Mouse (Mus musculus) lung, embryonic 14.5 days (tissue): ENCODE data around the gene Gad1. TPM values are rescaled to one million over a fixed set of nuclear protein-coding genes. Genes with fewer than 3 reads are reported as not detected.

ENCODE experiments used
- ATAC-seq: fragments of 200-750 bp; cut with Nextera tagmentation; 2 replicates; pipeline ENCODE4 v1.8.0; 2017; ENCODE audit warnings: mild to moderate bottlenecking, moderate TSS enrichment, moderate library complexity; ENCODE audit not compliant: insufficient read depth
- DNase-seq: peaks from one replicate; pipeline ENCODE4 v3.0.0-alpha.2; 2015
- H3K27ac ChIP-seq: fragments of 300-500 bp; sonication (generic); 2 replicates; pipeline ENCODE4 v1.5.1; 2014; ENCODE audit warnings: low read depth, mild to moderate bottlenecking, moderate library complexity
- H3K27me3 ChIP-seq: fragments of 300-500 bp; sonication (generic); 2 replicates; pipeline ENCODE4 v1.6.1; 2014; ENCODE audit warnings: low read length, control low read depth; ENCODE audit not compliant: insufficient read depth
- H3K36me3 ChIP-seq: fragments of 300-500 bp; sonication (generic); 2 replicates; pipeline ENCODE4 v1.6.1; 2014; ENCODE audit warnings: control low read depth; ENCODE audit not compliant: insufficient read depth
- H3K4me1 ChIP-seq: fragments of 300-500 bp; sonication (generic); 2 replicates; pipeline ENCODE4 v1.6.1; 2014; ENCODE audit warnings: antibody characterized with exemption, control low read depth; ENCODE audit not compliant: insufficient read depth
- H3K4me2 ChIP-seq: fragments of 300-500 bp; sonication (generic); 2 replicates; pipeline ENCODE4 v1.6.1; 2014; ENCODE audit warnings: mild to moderate bottlenecking
- H3K4me3 ChIP-seq: fragments of 300-500 bp; sonication (generic); 2 replicates; pipeline ENCODE4 v1.5.1; 2014; ENCODE audit warnings: low read depth, low read length
- H3K9ac ChIP-seq: fragments of 300-500 bp; sonication (generic); 2 replicates; pipeline ENCODE4 v1.6.1; 2014
- H3K9me3 ChIP-seq: fragments of 300-500 bp; sonication (generic); 2 replicates; pipeline ENCODE4 v1.6.1; 2016; ENCODE audit warnings: low read depth, low read length, control low read depth
- CTCF ChIP-seq: IDR thresholded peaks from 2 replicates; pipeline ENCODE4 v1.5.1; 2016; ENCODE audit warnings: antibody characterized with exemption, low read depth
- WGBS: fragments of 180-500 bp; shearing (Covaris S2); extraction: QIAGEN DNeasy Blood & Tissue Kit; methylation state at CpG from one replicate; pipeline ENCODE4 v1.1.7; 2014; 5-methylcytosine and 5-hydroxymethylcytosine counted together
- polyA plus RNA-seq: library from polyadenylated mRNA; unstranded; fragments of >200 nt; fragmentation: Nextera tagmentation; extraction: Ambion mirVana; gene quantifications from 2 replicates; pipeline ENCODE4 v1.2.1, GENCODE M21; 2014

Gene Gad1
- polyA plus RNA-seq, 1 experiment from 2014 or later, result 0.28 TPM

GRCm38 (mm10) chr2:70625761-70626160 lies 72.9 kb downstream of the Gad1 start:
- Histone ChIP-seq H3K4me1 (no peaks in the 10 kb centered on the region), H3K4me3 (no peak overlapping the region), H3K27ac (no peak overlapping the region), H3K9ac (no peak overlapping the region), H3K36me3 (no peaks in the 10 kb centered on the region), H3K27me3 (no peaks in the 10 kb centered on the region), H3K4me2 (no peak overlapping the region), H3K9me3 (no peaks in the 10 kb centered on the region)
- 56% methylated on average over 7 of the region's 7 CpGs for WGBS
- no peak for TF ChIP-seq CTCF
- DNase-seq (peak; percentile 30), ATAC-seq (no peak)

GRCm38 (mm10) chr2:70628397-70628796 lies 75.5 kb downstream of the Gad1 start:
- Histone ChIP-seq H3K4me3 (no peak overlapping the region), H3K9me3 (no peaks in the 10 kb centered on the region), H3K27ac (no peak overlapping the region), H3K9ac (no peak overlapping the region), H3K36me3 (no peaks in the 10 kb centered on the region), H3K4me2 (no peak overlapping the region), H3K4me1 (no peaks in the 10 kb centered on the region), H3K27me3 (no peaks in the 10 kb centered on the region)
- ATAC-seq (no peak), DNase-seq (no peak)
- no peak for TF ChIP-seq CTCF
- WGBS, result 90% methylated on average over 12 of the region's 12 CpGs

GRCm38 (mm10) chr2:70629339-70629761 lies 76.5 kb downstream of the Gad1 start:
- no peak for TF ChIP-seq CTCF

GRCm38 (mm10) chr2:70629921-70630320 lies 77.0 kb downstream of the Gad1 start:
- no peak for ATAC-seq
- 52% methylated on average over 3 of the region's 3 CpGs for WGBS
- H3K4me1 ChIP-seq, result no peaks in the 10 kb centered on the region

More at GRCm38 (mm10) chr2:70629339-70629761, 76.5 kb downstream of the Gad1 start:
- WGBS, result 10% methylated on average over 10 of the region's 10 CpGs
- no peaks in the 10 kb centered on the region for H3K36me3 ChIP-seq
- peak; percentile 87 for ATAC-seq
- peak overlapping the region; percentile 45 for H3K4me2 ChIP-seq
- no peaks in the 10 kb centered on the region for H3K9me3 ChIP-seq
- H3K4me1 ChIP-seq, result no peaks in the 10 kb centered on the region
- H3K27me3 ChIP-seq, result no peaks in the 10 kb centered on the region
- no peak overlapping the region for H3K27ac ChIP-seq
- H3K4me3 ChIP-seq, result peak overlapping the region; percentile 15
- peak; percentile 82 for DNase-seq
- H3K9ac ChIP-seq, result no peak overlapping the region

GRCm38 (mm10) chr2:70631321-70631720 lies 78.4 kb downstream of the Gad1 start:
- WGBS, result 96% methylated on average over 1 of the region's 1 CpGs
- no peak overlapping the region for H3K27ac ChIP-seq
- H3K4me3 ChIP-seq, result no peak overlapping the region
- H3K9ac ChIP-seq, result no peak overlapping the region
- no peaks in the 10 kb centered on the region for H3K27me3 ChIP-seq
- H3K9me3 ChIP-seq, result no peaks in the 10 kb centered on the region
- TF ChIP-seq CTCF, result no peak
- no peak for DNase-seq
- no peak overlapping the region for H3K4me2 ChIP-seq
- ATAC-seq, result no peak
- no peaks in the 10 kb centered on the region for H3K36me3 ChIP-seq
- no peaks in the 10 kb centered on the region for H3K4me1 ChIP-seq

More at GRCm38 (mm10) chr2:70629921-70630320, 77.0 kb downstream of the Gad1 start:
- TF ChIP-seq CTCF, result no peak
- Histone ChIP-seq H3K4me3 (no peak overlapping the region), H3K27me3 (no peaks in the 10 kb centered on the region), H3K4me2 (peak overlapping the region; percentile 45), H3K27ac (no peak overlapping the region), H3K36me3 (no peaks in the 10 kb centered on the region), H3K9me3 (no peaks in the 10 kb centered on the region), H3K9ac (no peak overlapping the region)
- DNase-seq, result no peak

- Histone ChIP-seq H3K9ac (no peak overlapping the region), H3K4me2 (no peak overlapping the region), H3K4me3 (no peak overlapping the region), H3K36me3 (no peaks in the 10 kb centered on the region), H3K27ac (no peak overlapping the region), H3K27me3 (no peaks in the 10 kb centered on the region), H3K4me1 (no peaks in the 10 kb centered on the region), H3K9me3 (no peaks in the 10 kb centered on the region)
- 73% methylated on average over 1 of the region's 1 CpGs for WGBS
- no peak for DNase-seq
- no peak for ATAC-seq
- TF ChIP-seq CTCF, result no peak
Measured at GRCm38 (mm10) chr2:70632412-70632811, 79.5 kb downstream of the Gad1 start.

- Histone ChIP-seq H3K9ac (no peak overlapping the region), H3K4me1 (no peaks in the 10 kb centered on the region), H3K27ac (no peak overlapping the region), H3K9me3 (no peaks in the 10 kb centered on the region), H3K27me3 (no peaks in the 10 kb centered on the region), H3K4me3 (no peak overlapping the region), H3K4me2 (no peak overlapping the region), H3K36me3 (no peaks in the 10 kb centered on the region)
- WGBS, result 81% methylated on average over 5 of the region's 5 CpGs
- ATAC-seq, result no peak
- no peak for TF ChIP-seq CTCF
- no peak for DNase-seq
Measured at GRCm38 (mm10) chr2:70634028-70634690, 81.3 kb downstream of the Gad1 start.

- no peak for TF ChIP-seq CTCF
- no peaks in the 10 kb centered on the region for H3K9me3 ChIP-seq
- no peaks in the 10 kb centered on the region for H3K36me3 ChIP-seq
- H3K27ac ChIP-seq, result no peak overlapping the region
- H3K4me3 ChIP-seq, result no peak overlapping the region
- H3K27me3 ChIP-seq, result no peaks in the 10 kb centered on the region
- ATAC-seq, result no peak
- H3K4me1 ChIP-seq, result no peaks in the 10 kb centered on the region
- H3K9ac ChIP-seq, result no peak overlapping the region
- H3K4me2 ChIP-seq, result no peak overlapping the region
- DNase-seq, result peak; percentile 18
Measured at GRCm38 (mm10) chr2:70640968-70641367, 88.1 kb downstream of the Gad1 start.
